Mouse (Mus musculus): ENCODE results near the gene Fance. TPM values are rescaled to one million over a fixed set of nuclear protein-coding genes. Genes with fewer than 3 reads are reported as not detected.

Gene Fance
- total and polyA plus RNA-seq, 2 experiments from 2014 or later = 13.8 to 14.1 TPM

- Histone ChIP-seq H3K36me3 (replicated peaks; ENCODE audit: control insufficient read depth, insufficient read depth, low read length) (no peaks in the 10 kb centered on the region), H3K9ac (replicated peaks; ENCODE audit: low read depth, low read length) (0 out of 2 replicates have a peak overlapping the region, but pooled peaks have one; percentile 10), H3K27me3 (ENCODE audit: control insufficient read depth, insufficient read depth, low read length) (no peaks in the 10 kb centered on the region), H3K27ac (ENCODE audit: low read depth) (peak overlapping the region; percentile 60), H3K4me1 (ENCODE audit: control insufficient read depth, insufficient read depth) (peaks cover 55% of the 10 kb centered on the region), H3K4me2 (ENCODE audit: low read depth, low read length) (peak overlapping the region; percentile 27), H3K9me3 (replicated peaks; ENCODE audit: control insufficient read depth, low read length) (no peaks in the 10 kb centered on the region), H3K4me3 (ENCODE audit: low read depth, low read length) (no peak overlapping the region)
- ATAC-seq (ENCODE audit: insufficient read depth, low read depth) (no peak), DNase-seq (ENCODE audit: low spot score) (no peak)
- no peak for TF ChIP-seq EP300 (IDR thresholded peaks at IDR 0.05; ENCODE audit: low read depth)
- TF ChIP-seq CTCF (IDR thresholded peaks at IDR 0.05; ENCODE audit: low read depth) = no peak
- 7% methylated on average over 7 of the region's 8 CpGs for WGBS
Measured at GRCm38 (mm10) chr17:28345271-28345721, 32.0 kb downstream of the Fance start.

GRCm38 (mm10) chr17:28345882-28346281, 32.6 kb downstream of the Fance start:
- H3K27ac ChIP-seq (ENCODE audit: low read depth) = peak overlapping the region; percentile 60
- DNase-seq (ENCODE audit: low spot score) = no peak
- H3K4me3 ChIP-seq (ENCODE audit: low read depth, low read length) = no peak overlapping the region
- H3K36me3 ChIP-seq (replicated peaks; ENCODE audit: control insufficient read depth, insufficient read depth, low read length) = no peaks in the 10 kb centered on the region
- TF ChIP-seq CTCF (IDR thresholded peaks at IDR 0.05; ENCODE audit: low read depth) (no peak), EP300 (IDR thresholded peaks at IDR 0.05; ENCODE audit: low read depth) (no peak)
- peak overlapping the region; percentile 27 for H3K4me2 ChIP-seq (ENCODE audit: low read depth, low read length)
- no peak for ATAC-seq (ENCODE audit: insufficient read depth, low read depth)
- H3K9me3 ChIP-seq (replicated peaks; ENCODE audit: control insufficient read depth, low read length) = no peaks in the 10 kb centered on the region
- no peaks in the 10 kb centered on the region for H3K27me3 ChIP-seq (ENCODE audit: control insufficient read depth, insufficient read depth, low read length)
- H3K9ac ChIP-seq (replicated peaks; ENCODE audit: low read depth, low read length) = 0 out of 2 replicates have a peak overlapping the region, but pooled peaks have one; percentile 10
- 27% methylated on average over 10 of the region's 10 CpGs for WGBS
- H3K4me1 ChIP-seq (ENCODE audit: control insufficient read depth, insufficient read depth) = peaks cover 49% of the 10 kb centered on the region

GRCm38 (mm10) chr17:28347327-28347726, 34.0 kb downstream of the Fance start:
- Histone ChIP-seq H3K27ac (ENCODE audit: low read depth) (no peak overlapping the region), H3K4me1 (ENCODE audit: control insufficient read depth, insufficient read depth) (peaks cover 49% of the 10 kb centered on the region), H3K9me3 (replicated peaks; ENCODE audit: control insufficient read depth, low read length) (no peaks in the 10 kb centered on the region), H3K36me3 (replicated peaks; ENCODE audit: control insufficient read depth, insufficient read depth, low read length) (no peaks in the 10 kb centered on the region), H3K4me3 (ENCODE audit: low read depth, low read length) (no peak overlapping the region), H3K4me2 (ENCODE audit: low read depth, low read length) (no peak overlapping the region), H3K9ac (replicated peaks; ENCODE audit: low read depth, low read length) (no peak overlapping the region), H3K27me3 (ENCODE audit: control insufficient read depth, insufficient read depth, low read length) (peaks cover 10% of the 10 kb centered on the region)
- WGBS = 79% methylated on average over 10 of the region's 10 CpGs
- ATAC-seq (ENCODE audit: insufficient read depth, low read depth) (no peak), DNase-seq (ENCODE audit: low spot score) (no peak)
- TF ChIP-seq EP300 (IDR thresholded peaks at IDR 0.05; ENCODE audit: low read depth) (no peak), CTCF (IDR thresholded peaks at IDR 0.05; ENCODE audit: low read depth) (no peak)

GRCm38 (mm10) chr17:28348211-28348610, 34.9 kb downstream of the Fance start:
- Histone ChIP-seq H3K9ac (replicated peaks; ENCODE audit: low read depth, low read length) (0 out of 2 replicates have a peak overlapping the region, but pooled peaks have one; percentile 1), H3K4me3 (ENCODE audit: low read depth, low read length) (peak overlapping the region; percentile 2; the same call in 1 of the 2 replicates), H3K27me3 (ENCODE audit: control insufficient read depth, insufficient read depth, low read length) (peaks cover 19% of the 10 kb centered on the region), H3K27ac (ENCODE audit: low read depth) (peak overlapping the region; percentile 16; the same call in 1 of the 2 replicates), H3K4me2 (ENCODE audit: low read depth, low read length) (peak overlapping the region; percentile 93), H3K9me3 (replicated peaks; ENCODE audit: control insufficient read depth, low read length) (no peaks in the 10 kb centered on the region), H3K4me1 (ENCODE audit: control insufficient read depth, insufficient read depth) (peaks cover 49% of the 10 kb centered on the region), H3K36me3 (replicated peaks; ENCODE audit: control insufficient read depth, insufficient read depth, low read length) (no peaks in the 10 kb centered on the region)
- WGBS = 54% methylated on average over 6 of the region's 6 CpGs
- DNase-seq (ENCODE audit: low spot score) = no peak
- ATAC-seq (ENCODE audit: insufficient read depth, low read depth) = no peak
- TF ChIP-seq EP300 (IDR thresholded peaks at IDR 0.05; ENCODE audit: low read depth) = no peak
- TF ChIP-seq CTCF (IDR thresholded peaks at IDR 0.05; ENCODE audit: low read depth) = no peak

- Histone ChIP-seq H3K27ac (ENCODE audit: low read depth) (peak overlapping the region; percentile 92), H3K4me1 (ENCODE audit: control insufficient read depth, insufficient read depth) (peaks cover 43% of the 10 kb centered on the region), H3K36me3 (replicated peaks; ENCODE audit: control insufficient read depth, insufficient read depth, low read length) (no peaks in the 10 kb centered on the region), H3K9ac (replicated peaks; ENCODE audit: low read depth, low read length) (peak overlapping the region; percentile 83), H3K27me3 (ENCODE audit: control insufficient read depth, insufficient read depth, low read length) (peaks cover 27% of the 10 kb centered on the region), H3K4me3 (ENCODE audit: low read depth, low read length) (peak overlapping the region; percentile 69), H3K9me3 (replicated peaks; ENCODE audit: control insufficient read depth, low read length) (no peaks in the 10 kb centered on the region), H3K4me2 (ENCODE audit: low read depth, low read length) (peak overlapping the region; percentile 93)
- no peak for TF ChIP-seq EP300 (IDR thresholded peaks at IDR 0.05; ENCODE audit: low read depth)
- TF ChIP-seq CTCF (IDR thresholded peaks at IDR 0.05; ENCODE audit: low read depth) = no peak
- WGBS = 20% methylated on average over 13 of the region's 13 CpGs
- ATAC-seq (ENCODE audit: insufficient read depth, low read depth) (no peak), DNase-seq (ENCODE audit: low spot score) (no peak)
Measured at GRCm38 (mm10) chr17:28349264-28349880, 36.1 kb downstream of the Fance start.
